Mouse (Mus musculus) heart, embryonic 14.5 days (tissue): Measurements from ENCODE around the gene Casz1. TPM values are rescaled to one million over a fixed set of nuclear protein-coding genes. Genes with fewer than 3 reads are reported as not detected.

Experiments
- ATAC-seq: fragments of 200-750 bp; cut with Nextera tagmentation; 2 replicates; pipeline ENCODE4 v1.8.0; 2017; ENCODE audit warnings: low read depth, moderate TSS enrichment; ENCODE audit not compliant: insufficient number of reproducible peaks, insufficient read depth, low FRiP score
- H3K27ac ChIP-seq, 2 experiments: fragments of 200-500 bp in 1 of 2; fragments of 300-500 bp in 1 of 2; sonication (generic) in 1 of 2; replicated peaks in 1 of 2; 2 replicates each; pipeline ENCODE4 v1.5.1; 2012 to 2014; ENCODE audit warnings: low read depth in 2 of 2, low read length in 2 of 2, control low read depth in 1 of 2, mild to moderate bottlenecking in 1 of 2, mixed read lengths in 1 of 2; ENCODE audit not compliant: control insufficient read depth in 1 of 2, insufficient read depth in 1 of 2
- H3K27me3 ChIP-seq: fragments of 300-500 bp; sonication (generic); 2 replicates; pipeline ENCODE4 v1.6.1; 2014; ENCODE audit warnings: mild to moderate bottlenecking, low read length, control low read depth; ENCODE audit not compliant: control insufficient read depth, insufficient read depth
- H3K36me3 ChIP-seq: fragments of 300-500 bp; sonication (generic); 2 replicates; pipeline ENCODE4 v1.6.1; 2014; ENCODE audit warnings: mild to moderate bottlenecking, control low read depth, low read length, mixed read lengths; ENCODE audit not compliant: control insufficient read depth, insufficient read depth
- H3K4me1 ChIP-seq, 2 experiments: fragments of 200-500 bp in 1 of 2; fragments of 300-500 bp in 1 of 2; sonication (generic) in 1 of 2; 2 replicates each; pipeline ENCODE4 v1.6.1; 2012 to 2014; ENCODE audit warnings: low read length in 2 of 2, control low read depth in 1 of 2, mixed read lengths in 1 of 2; ENCODE audit not compliant: control insufficient read depth in 2 of 2, insufficient read depth in 2 of 2
- H3K4me2 ChIP-seq: fragments of 300-500 bp; sonication (generic); 2 replicates; pipeline ENCODE4 v1.6.1; 2014; ENCODE audit warnings: mild to moderate bottlenecking, low read length
- H3K4me3 ChIP-seq, 2 experiments: fragments of 200-500 bp in 1 of 2; fragments of 300-500 bp in 1 of 2; sonication (generic) in 1 of 2; 2 replicates each; pipeline ENCODE4 v1.5.1; 2012 to 2014; ENCODE audit warnings: low read length in 2 of 2, mild to moderate bottlenecking in 2 of 2, control low read depth in 1 of 2, low read depth in 1 of 2, moderate library complexity in 1 of 2; ENCODE audit not compliant: control insufficient read depth in 1 of 2, insufficient read depth in 1 of 2
- H3K9ac ChIP-seq: fragments of 300-500 bp; sonication (generic); 2 replicates; pipeline ENCODE4 v1.6.1; 2014; ENCODE audit warnings: mild to moderate bottlenecking, low read length
- H3K9me3 ChIP-seq: fragments of 300-500 bp; sonication (generic); 2 replicates; pipeline ENCODE4 v1.6.1; 2016; ENCODE audit warnings: low read length, control low read depth; ENCODE audit not compliant: control insufficient read depth
- WGBS: fragments of 180-500 bp; shearing (Covaris S2); extraction: QIAGEN DNeasy Blood & Tissue Kit; methylation state at CpG from one replicate; pipeline ENCODE4 v1.1.7; 2014; 5-methylcytosine and 5-hydroxymethylcytosine counted together
- polyA plus RNA-seq: library from polyadenylated mRNA; unstranded; fragments of >200 nt; fragmentation: Nextera tagmentation; extraction: Ambion mirVana; gene quantifications from 2 replicates; pipeline ENCODE4 v1.2.1, GENCODE M21; 2014

Gene Casz1
- polyA plus RNA-seq, 1 experiment from 2014 or later, result 24.6 TPM

GRCm38 (mm10) chr4:148876867-148877266 is 72.6 kb downstream of the Casz1 start:
- Histone ChIP-seq H3K9ac (peak overlapping the region; percentile 38), H3K4me2 (peak overlapping the region; percentile 16), H3K4me3 (no peak overlapping the region), H3K36me3 (no peaks in the 10 kb centered on the region), H3K27me3 (no peaks in the 10 kb centered on the region), H3K27ac (peak overlapping the region; percentile 76 to 97), H3K9me3 (no peaks in the 10 kb centered on the region), H3K4me1 (peaks cover 76 to 80% of the 10 kb centered on the region in 2 experiments)
- 31% methylated on average over 8 of the region's 8 CpGs for WGBS
- ATAC-seq, result no peak

DNA sequence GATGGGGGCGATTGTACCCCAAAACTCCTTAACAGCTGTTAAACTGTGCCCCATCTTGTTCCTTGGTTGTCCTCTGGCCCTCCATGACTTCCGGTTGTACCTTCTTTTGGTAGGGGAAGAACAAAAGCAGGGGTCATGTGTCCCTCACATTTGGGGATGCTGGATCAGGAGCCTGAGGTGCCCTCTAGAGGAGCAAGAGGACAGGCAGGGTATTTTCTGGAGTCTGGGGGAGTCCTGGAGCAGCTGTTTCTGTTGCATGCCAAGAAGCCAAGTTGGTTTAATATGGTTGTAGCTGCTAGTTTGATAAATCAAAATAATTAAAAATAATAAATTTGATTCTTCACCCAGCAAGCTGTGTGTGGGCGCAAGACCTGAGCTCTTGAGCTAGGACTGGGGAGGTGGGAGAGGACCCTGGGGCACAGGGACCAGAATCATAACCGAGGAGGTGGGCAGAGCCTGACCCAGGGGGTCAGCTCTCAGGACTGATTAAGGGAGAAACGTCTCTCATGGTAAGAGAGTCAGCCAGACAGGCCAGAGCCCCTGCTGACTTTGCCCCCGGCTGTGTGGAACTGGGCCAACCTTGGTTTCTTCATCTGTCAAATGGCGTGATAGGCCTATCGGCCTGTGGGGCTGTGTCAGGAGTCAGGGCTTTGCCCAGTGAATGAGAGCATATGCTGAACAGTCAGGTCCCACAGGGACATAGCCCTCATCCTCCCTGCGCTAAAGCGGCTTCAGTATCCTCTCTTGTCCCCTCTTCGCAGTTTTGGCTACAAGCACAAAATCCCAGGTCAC is 74.2 kb downstream of the Casz1 start:
- H3K36me3 ChIP-seq, result no peaks in the 10 kb centered on the region
- no peaks in the 10 kb centered on the region for H3K27me3 ChIP-seq
- H3K4me1 ChIP-seq, result peaks cover 73 to 79% of the 10 kb centered on the region in 2 experiments
- H3K4me2 ChIP-seq, result peak overlapping the region; percentile 49
- peak overlapping the region; percentile 80 to 97 for H3K27ac ChIP-seq
- WGBS, result 26% methylated on average over 11 of the region's 11 CpGs
- H3K9ac ChIP-seq, result peak overlapping the region; percentile 51
- no peak for ATAC-seq
- no peaks in the 10 kb centered on the region for H3K9me3 ChIP-seq
- H3K4me3 ChIP-seq, result 0 out of 4 replicates have a peak overlapping the region, but pooled peaks of 1 of the 2 experiments have one; percentile 6

GRCm38 (mm10) chr4:148878984-148879610 is 74.9 kb downstream of the Casz1 start:
- 0 out of 4 replicates have a peak overlapping the region, but pooled peaks of 1 of the 2 experiments have one; percentile 6 for H3K4me3 ChIP-seq
- peak; percentile 9; the same call in 1 of the 2 replicates for ATAC-seq
- WGBS, result 9% methylated on average over 11 of the region's 11 CpGs
- peak overlapping the region; percentile 80 to 97 for H3K27ac ChIP-seq
- no peaks in the 10 kb centered on the region for H3K27me3 ChIP-seq
- H3K36me3 ChIP-seq, result no peaks in the 10 kb centered on the region
- peaks cover 71 to 80% of the 10 kb centered on the region in 2 experiments for H3K4me1 ChIP-seq
- peak overlapping the region; percentile 51 for H3K9ac ChIP-seq
- H3K4me2 ChIP-seq, result peak overlapping the region; percentile 49
- H3K9me3 ChIP-seq, result no peaks in the 10 kb centered on the region

DNA sequence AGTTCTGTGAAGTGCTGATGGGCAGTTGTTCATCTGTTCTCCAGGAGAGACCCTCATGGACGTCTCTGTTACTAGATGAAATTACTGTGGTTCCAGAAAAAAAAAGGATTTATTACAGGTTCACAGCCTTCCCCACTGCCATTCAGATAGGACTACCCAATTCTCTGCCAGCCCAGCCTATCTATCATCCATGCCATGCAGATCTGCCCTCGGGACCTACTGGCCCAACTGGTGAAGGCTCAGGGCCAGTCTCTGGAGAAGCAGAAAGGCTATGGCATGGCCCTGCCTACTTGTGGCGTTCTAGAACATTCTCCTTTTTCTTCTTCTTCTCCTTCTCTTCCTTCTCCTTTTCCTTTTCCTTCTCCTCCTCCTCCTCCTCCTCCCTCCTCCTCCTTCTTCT is 75.4 kb downstream of the Casz1 start:
- no peak overlapping the region for H3K4me3 ChIP-seq
- ATAC-seq, result no peak
- H3K9me3 ChIP-seq, result no peaks in the 10 kb centered on the region
- H3K4me2 ChIP-seq, result peak overlapping the region; percentile 49
- H3K4me1 ChIP-seq, result peaks cover 76 to 84% of the 10 kb centered on the region in 2 experiments
- H3K27ac ChIP-seq, result peak overlapping the region; percentile 80 to 97
- H3K9ac ChIP-seq, result peak overlapping the region; percentile 44; the same call in 1 of the 2 replicates
- H3K36me3 ChIP-seq, result no peaks in the 10 kb centered on the region
- 58% methylated on average over 3 of the region's 3 CpGs for WGBS
- H3K27me3 ChIP-seq, result no peaks in the 10 kb centered on the region

DNA sequence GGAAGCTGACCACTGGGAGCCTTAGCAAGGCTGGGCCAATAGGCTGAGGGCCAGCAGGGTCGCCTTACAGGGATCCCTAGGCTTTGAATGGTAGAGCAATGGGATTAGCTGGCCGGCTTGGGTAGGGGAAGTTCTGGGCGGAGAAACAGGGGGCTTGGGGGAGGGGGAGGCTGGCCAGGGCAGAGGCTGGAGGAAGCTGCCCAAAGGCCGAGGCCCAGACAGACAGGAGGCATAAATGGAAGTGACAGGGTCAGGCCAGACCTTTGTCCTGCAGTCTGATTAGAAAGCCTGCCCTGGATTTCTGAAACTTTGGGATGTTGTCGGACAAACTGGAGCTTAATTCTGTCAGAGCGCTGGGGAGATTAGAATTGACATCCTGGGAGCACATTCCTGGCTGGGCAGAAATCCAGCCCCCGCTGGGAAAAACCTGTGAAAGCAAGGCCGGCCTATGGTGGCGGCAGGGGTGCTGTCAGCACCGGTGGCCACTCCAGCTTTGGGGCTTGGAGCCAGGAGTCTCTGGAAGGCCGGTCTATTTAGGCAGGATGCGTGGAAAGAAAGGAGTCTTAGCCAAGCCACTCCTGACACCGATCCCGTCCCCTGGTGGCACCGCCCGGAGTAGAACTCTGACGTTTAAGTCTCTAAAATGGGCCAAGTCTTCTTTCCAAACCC is 76.9 kb downstream of the Casz1 start:
- 8% methylated on average over 17 of the region's 17 CpGs for WGBS
- ATAC-seq, result peak; percentile 19; the same call in 1 of the 2 replicates
- Histone ChIP-seq H3K27ac (peak overlapping the region; percentile 80 to 97), H3K36me3 (no peaks in the 10 kb centered on the region), H3K4me2 (peak overlapping the region; percentile 17), H3K4me1 (peaks cover 76 to 93% of the 10 kb centered on the region in 2 experiments), H3K4me3 (no peak overlapping the region), H3K9me3 (no peaks in the 10 kb centered on the region), H3K9ac (peak overlapping the region; percentile 44; the same call in 1 of the 2 replicates), H3K27me3 (no peaks in the 10 kb centered on the region)

DNA sequence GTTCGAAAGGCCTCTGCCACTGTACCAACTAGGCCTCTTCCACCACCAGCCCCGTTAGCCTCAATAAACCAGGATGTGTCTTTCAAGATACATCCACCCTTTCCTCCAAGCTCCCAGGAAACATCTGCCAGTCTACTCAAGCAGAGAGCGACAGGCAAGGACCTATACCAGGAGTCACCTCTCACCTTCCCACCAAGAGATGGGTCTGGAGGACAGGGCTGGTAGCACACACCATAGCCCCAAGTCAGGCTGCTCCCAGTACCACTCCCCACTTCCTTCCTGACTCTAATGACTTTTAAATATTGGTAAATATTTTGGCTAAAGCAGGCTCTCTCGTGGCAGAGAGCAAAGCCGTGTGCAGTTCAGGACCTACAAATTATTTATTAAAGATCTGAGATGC is 77.6 kb downstream of the Casz1 start:
- no peak for ATAC-seq
- Histone ChIP-seq H3K27me3 (no peaks in the 10 kb centered on the region), H3K4me1 (peaks cover 71 to 89% of the 10 kb centered on the region in 2 experiments), H3K9me3 (no peaks in the 10 kb centered on the region), H3K36me3 (no peaks in the 10 kb centered on the region), H3K9ac (peak overlapping the region; percentile 44; the same call in 1 of the 2 replicates), H3K4me2 (peak overlapping the region; percentile 17), H3K4me3 (no peak overlapping the region), H3K27ac (peak overlapping the region; percentile 80 to 97)
- WGBS, result 79% methylated on average over 5 of the region's 5 CpGs

GRCm38 (mm10) chr4:148882360-148882929 is 78.2 kb downstream of the Casz1 start:
- no peak overlapping the region for H3K4me2 ChIP-seq
- 31% methylated on average over 17 of the region's 17 CpGs for WGBS
- H3K27ac ChIP-seq, result peak overlapping the region; percentile 3 to 97; a peak in 2 of 4 replicates
- H3K36me3 ChIP-seq, result no peaks in the 10 kb centered on the region
- no peaks in the 10 kb centered on the region for H3K27me3 ChIP-seq
- ATAC-seq, result no peak
- peaks cover 65 to 83% of the 10 kb centered on the region in 2 experiments for H3K4me1 ChIP-seq
- H3K9me3 ChIP-seq, result no peaks in the 10 kb centered on the region
- H3K4me3 ChIP-seq, result no peak overlapping the region
- peak overlapping the region; percentile 49 for H3K9ac ChIP-seq
